Mouse (Mus musculus) testis, postnatal 14 days (tissue): ENCODE measurements around the gene Dnaja2.

Source experiments
- DNase-seq: peaks from one replicate; pipeline ENCODE4 v3.0.0; 2021; ENCODE audit warnings: low spot score

The Dnaja2 gene

DNA sequence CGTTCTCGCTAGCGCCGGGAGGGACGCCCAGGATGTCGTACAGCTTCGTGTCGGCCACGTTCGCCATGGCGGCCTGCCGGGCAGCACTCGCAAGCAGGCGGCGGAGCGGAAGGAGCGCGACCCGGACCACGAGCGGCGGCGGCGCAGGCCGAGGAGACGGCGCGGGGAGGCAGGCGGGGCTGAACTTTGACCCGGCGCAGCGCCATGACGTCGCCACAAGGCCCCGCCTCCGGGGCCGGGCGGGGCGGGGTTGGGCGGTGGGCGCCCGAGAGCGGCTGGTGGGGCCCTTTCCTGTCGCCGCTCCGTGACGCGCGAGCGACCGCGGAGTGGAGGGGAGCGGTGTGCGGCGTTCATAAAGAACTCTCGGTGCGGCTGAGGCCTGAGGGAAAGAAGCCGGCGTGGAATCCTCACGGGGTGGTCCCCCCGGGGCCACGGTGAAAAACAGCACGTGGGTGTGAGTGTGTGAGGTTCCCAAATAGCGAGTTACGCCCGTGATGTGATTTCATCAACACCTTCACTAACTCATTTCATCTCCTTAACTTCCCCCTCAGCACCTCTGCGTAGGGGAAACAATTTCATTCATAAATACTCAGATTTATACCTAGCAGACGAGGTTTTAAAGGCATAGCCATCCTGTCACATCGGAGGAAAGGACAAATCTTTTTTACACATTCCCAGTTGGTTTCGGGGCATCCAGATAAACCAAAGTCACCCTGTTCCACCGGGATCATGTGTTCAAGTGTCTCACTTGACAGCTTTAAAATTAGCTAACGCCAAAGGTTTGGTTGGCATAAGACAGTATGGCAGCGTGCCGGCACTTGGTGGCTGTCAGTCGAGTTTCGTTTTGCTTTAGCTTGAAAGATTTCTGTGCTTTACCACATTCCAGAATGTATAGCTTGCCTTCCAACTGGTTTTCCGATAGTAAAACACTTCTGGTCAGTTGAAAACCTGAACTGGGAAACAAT lies at the start of gene Dnaja2:
Gene Dnaja2 (minus strand): TSS at position 164 of the 965 bp plus-strand sequence.
- DNase-seq: peak; percentile 93

- no peak for DNase-seq
These were observed 49.1 kb upstream of the Dnaja2 start for GRCm38 (mm10) chr8:85604201-85604600.

- no peak for DNase-seq
These were observed 48.2 kb upstream of the Dnaja2 start for GRCm38 (mm10) chr8:85603203-85603895.

- no peak for DNase-seq
These were observed 47.6 kb upstream of the Dnaja2 start for GRCm38 (mm10) chr8:85602737-85603136.

DNA sequence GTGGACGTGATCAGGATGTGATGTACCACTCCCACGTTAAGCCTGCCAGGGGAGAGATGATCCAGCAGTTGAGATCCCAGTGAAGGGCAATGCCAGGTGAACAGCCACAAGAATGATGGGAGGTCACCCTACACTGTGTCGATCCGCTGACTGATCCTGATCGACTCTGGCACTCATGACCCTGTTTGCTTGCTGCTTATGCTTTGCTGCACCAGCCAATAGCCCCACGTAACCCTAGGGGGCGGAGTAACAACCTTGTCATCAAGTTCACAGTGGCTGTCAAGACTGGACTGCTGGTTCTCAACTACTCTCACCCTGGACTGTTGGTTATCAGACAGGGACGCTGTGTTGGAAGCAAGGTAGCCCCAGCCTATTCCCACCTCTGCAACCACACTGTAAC lies 46.6 kb upstream of the Dnaja2 start:
- DNase-seq: no peak

GRCm38 (mm10) chr8:85597413-85598191 lies 42.5 kb upstream of the Dnaja2 start:
- DNase-seq: no peak

GRCm38 (mm10) chr8:85595391-85595790 lies 40.2 kb upstream of the Dnaja2 start:
- peak; percentile 16 for DNase-seq

- DNase-seq: no peak
These were observed 39.8 kb upstream of the Dnaja2 start for GRCm38 (mm10) chr8:85594983-85595382.

DNA sequence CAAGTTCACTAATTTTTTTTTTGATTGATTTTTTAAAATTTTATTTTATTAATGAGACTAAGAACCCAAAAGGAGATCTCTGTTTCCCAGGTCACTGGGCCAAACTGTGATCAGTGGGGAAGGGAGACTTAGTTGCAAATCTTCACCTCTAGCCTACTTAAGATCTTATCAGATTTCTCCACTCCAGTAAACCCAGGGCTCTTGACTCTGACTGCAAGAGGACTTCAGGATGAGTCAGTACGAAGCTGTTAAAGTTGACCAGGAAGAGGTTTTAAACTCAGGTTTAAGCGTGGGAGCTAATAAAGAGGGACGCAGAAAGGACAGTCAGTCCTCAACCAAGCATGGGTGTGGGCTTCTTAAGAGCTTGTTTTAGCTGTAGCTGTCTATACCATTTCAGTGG lies 38.2 kb upstream of the Dnaja2 start:
- no peak for DNase-seq

DNA sequence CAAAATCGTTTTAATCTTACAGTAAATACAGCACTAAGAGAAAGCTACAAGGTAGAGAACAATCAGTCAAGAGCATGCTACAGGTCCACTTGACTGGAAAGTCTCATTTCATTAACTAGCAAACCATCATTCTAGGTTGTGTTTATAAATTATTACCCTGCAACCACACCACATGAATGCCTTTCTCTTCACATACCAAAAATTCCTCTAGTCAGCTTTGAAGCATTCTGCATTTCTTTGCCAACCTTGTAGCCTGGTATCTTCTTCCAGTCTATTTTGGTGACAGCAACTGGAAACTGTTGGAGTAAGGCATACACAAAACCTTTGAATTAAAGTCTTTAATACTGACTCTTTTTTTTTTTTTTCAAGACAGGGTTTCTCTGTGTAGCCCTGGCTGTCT lies 36.4 kb upstream of the Dnaja2 start:
- DNase-seq: no peak

DNA sequence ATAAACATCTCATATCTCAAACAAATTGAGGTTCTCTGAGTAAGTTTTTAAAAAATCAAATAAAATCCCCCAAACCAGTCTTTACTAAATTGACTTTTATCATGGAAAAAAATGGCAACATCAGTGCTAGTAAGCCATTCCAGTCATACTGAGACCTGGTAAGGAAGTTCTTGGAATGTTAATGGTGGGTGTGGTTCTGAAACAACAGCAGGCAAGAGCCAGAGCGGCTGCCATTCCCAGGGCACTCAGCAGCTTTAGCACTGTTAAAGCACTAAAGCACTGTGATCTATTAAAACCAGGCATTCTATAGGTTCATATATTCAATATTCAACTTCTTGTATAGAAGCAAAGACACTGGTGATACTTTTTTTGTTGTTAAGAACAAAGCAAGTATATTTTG lies 35.1 kb upstream of the Dnaja2 start:
- DNase-seq: no peak

GRCm38 (mm10) chr8:85588596-85588995 lies 33.5 kb upstream of the Dnaja2 start:
- DNase-seq: no peak

- DNase-seq: no peak
These were observed 22.5 kb upstream of the Dnaja2 start for GRCm38 (mm10) chr8:85577666-85578065.

DNA sequence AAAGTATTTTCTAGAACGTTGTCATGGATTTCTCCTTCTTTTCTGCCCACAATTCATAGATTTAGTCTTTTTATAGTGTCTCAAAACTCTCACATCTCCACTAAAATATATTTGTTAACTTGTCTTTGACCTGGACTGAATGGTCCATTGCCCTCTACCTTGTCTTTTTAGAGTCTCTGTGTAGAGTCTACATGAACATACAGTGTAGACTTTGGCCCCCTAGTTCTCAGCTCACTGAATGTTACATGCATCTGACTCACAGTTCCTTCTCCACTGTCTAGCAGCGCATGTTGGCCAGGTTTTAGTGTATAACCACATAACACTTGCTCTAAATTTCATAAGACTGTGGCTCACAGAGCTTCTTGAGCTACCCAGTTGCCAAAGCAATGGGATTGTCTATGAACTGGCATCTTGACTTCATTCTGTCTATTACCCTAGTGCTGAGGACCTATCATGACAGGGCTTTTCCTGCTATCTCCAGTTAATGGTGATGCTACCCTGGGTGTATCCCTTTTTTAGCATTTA lies 18.9 kb upstream of the Dnaja2 start:
- no peak for DNase-seq

- no peak for DNase-seq
These were observed 15.3 kb upstream of the Dnaja2 start for GRCm38 (mm10) chr8:85570466-85570865.

GRCm38 (mm10) chr8:85567801-85568200 lies 12.7 kb upstream of the Dnaja2 start:
- no peak for DNase-seq

GRCm38 (mm10) chr8:85565186-85565585 lies 10.0 kb upstream of the Dnaja2 start:
- DNase-seq: no peak

GRCm38 (mm10) chr8:85563336-85563735 lies 8.2 kb upstream of the Dnaja2 start:
- DNase-seq: no peak

- DNase-seq: no peak
These were observed 4.8 kb upstream of the Dnaja2 start for GRCm38 (mm10) chr8:85559966-85560365.

DNA sequence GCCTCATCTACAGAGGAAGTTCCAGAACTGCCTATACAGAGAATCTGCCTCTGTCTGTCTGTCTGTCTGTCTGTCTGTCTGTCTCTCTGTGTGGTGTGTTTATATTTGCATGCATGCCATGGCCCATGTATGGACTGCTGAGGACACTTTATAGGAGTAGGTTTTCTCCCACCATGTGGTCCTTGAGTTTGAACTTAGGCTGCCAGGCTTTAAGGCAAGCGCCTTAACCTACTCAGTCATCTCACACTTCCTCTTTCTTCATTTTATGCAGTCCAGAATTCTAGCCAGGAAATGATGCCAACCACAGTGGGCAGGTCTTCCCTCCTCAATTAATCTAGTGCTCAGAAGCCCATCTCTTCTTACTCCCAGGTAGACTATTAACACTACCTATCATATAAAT lies 4.1 kb upstream of the Dnaja2 start:
- DNase-seq: no peak

DNA sequence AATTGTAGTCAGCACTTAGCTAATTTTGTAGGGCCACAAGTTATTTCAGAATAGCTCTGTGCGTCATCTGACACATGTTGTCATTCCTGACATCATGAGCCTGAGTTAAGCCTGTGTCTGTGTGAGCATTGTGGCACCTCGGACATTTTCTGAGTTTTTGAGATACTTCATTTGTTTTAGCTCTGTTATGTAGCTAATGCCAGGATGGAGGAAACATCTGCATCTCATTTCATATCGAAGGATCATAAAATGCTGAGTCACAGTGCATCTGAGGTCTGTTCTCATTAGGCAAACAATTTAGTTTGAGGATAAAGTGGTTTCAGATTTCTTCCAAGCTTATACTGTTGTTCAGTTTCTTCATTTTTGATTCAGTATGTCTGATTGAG lies 2.5 kb upstream of the Dnaja2 start:
- no peak for DNase-seq

- DNase-seq: no peak
These were observed 1.9 kb upstream of the Dnaja2 start for GRCm38 (mm10) chr8:85556986-85557600.
